Mouse (Mus musculus) heart, postnatal 25 days (tissue): ENCODE results near the gene Mrpl47. TPM values are rescaled to one million over a fixed set of nuclear protein-coding genes. Genes with fewer than 3 reads are reported as not detected.
"Not testable (repeated sequence)": the region's sequence is repeated elsewhere in the genome, so short reads cannot be mapped to it uniquely, and the experiment has no call there.

Experiments used
- DNase-seq: peaks from one replicate; pipeline ENCODE4 v3.0.0; 2022; ENCODE audit warnings: low spot score
- intact Hi-C: fragments of 180-260 bp; cut with DNase I; formaldehyde crosslinking; loops from one replicate; pipeline ENCODE4 v1.15.1; 2025
- total RNA-seq, 2 experiments: library from RNA; stranded (reverse); gene quantifications; 2 replicates each; pipeline ENCODE4 v1.2.3; 2021

The Mrpl47 gene
- 10 to 100 TPM; 37.4 to 38.7 TPM for total RNA-seq

DNA sequence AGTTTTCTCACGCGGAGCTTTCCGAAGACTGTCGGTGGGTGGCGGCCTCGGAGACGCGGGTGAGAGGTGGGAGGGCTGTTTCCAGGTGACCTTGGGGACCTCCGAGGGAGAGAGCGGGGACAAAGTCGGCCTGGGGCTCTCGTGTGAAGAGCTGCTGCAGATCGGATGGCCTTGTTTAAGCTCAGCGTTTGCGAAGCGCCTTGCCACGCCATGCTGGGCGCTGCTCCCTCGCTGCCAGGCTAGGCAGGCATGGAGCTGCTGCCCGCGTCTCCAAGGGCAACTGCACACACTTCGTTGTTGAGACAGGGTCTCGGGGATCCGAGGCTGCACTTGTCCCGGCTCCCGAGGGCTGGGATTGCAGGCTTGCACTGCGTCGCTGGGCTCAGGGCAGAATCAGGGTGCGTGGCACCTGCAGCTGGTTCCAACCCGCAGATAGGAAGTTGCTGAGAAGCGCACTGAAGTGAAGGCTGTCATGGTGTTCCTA, at the start of gene Mrpl47:
Gene Mrpl47 (minus strand): TSS at position 434 of the 484 bp plus-strand sequence.
- DNase-seq: no peak
- intact Hi-C loops: loop anchor here (2.0 to 10.0 kb wide), 2 partner anchors 28 to 1058 kb away; partner anchors contain the start of gene Ttc14

GRCm38 (mm10) chr3:32770781-32771180, 33.4 kb upstream of the Mrpl47 start:
- no peak for DNase-seq
- intact Hi-C loops: no loop called here

DNA sequence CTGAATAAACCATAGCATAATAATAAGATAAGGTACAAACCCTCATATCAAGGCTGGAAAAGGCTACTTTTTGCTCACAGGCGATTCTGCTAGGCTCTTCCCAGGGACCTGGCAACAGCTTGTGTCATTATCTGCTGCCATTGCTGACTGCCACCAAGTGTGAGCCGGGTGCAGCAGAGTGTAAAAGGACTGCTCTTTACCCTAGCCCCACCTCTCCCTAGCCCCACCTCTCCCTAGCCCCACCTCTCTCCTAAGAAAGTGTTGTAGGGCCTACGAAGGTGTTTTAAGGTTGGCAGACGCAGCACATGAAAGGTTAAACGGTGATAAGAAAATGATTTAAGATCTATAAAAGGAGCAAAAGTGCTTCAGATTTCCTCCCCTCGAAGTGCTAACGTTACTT, 26.5 kb upstream of the Mrpl47 start:
- DNase-seq: no peak
- intact Hi-C loops: no loop called here

DNA sequence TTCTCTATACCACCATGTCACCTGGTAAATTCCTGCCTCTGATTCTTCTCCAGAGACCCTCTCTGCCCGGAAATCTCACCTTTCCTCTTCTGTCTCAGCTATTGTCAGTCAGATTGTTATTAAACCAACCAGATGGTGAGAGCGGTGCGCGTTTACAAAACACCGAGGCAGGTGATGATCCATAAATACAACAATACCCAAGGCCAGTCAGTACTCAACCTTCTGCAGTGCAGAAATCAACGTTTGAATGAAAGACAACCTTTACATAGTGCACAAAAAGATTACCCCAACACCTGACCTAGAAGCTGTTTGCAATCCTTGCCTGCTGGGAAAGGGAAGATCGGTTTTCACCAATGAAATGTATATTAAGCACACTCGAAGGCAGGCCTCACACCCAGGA, 25.6 kb upstream of the Mrpl47 start:
- DNase-seq: no peak
- intact Hi-C loops: no loop called here

DNA sequence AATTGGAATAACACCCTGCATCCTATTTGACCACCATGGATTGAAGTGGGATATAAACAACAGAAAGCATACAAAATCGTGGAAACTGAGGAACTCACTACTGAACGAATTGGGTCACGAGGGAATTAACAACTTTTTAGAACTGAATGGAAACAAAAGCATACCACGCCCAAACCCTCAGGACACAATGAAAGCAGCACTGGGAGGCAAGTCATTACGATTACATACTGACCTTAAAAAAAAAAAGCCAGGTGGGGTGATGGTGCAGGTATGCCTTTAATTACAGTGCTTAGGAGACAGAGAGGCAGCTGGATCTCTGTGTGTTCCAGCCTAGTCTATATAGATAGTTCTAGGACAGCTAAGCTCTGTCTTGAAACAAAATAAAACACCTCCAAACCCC, 21.8 kb upstream of the Mrpl47 start:
- intact Hi-C loops: no loop called here
- DNase-seq: no peak

GRCm38 (mm10) chr3:32754384-32754915, 17.0 kb upstream of the Mrpl47 start:
- intact Hi-C loops: loop anchor here (5.0 kb wide), 1 partner anchor 63 kb away; the partner anchor contains the start of gene Usp13
- DNase-seq: no peak

- DNase-seq: no peak
- intact Hi-C loops: loop anchor here (5.0 kb wide), 1 partner anchor 67 kb away; the partner anchor contains the start of gene Usp13
These were observed 12.6 kb upstream of the Mrpl47 start for GRCm38 (mm10) chr3:32749820-32750579.

GRCm38 (mm10) chr3:32748384-32748783, 11.0 kb upstream of the Mrpl47 start:
- intact Hi-C loops: no loop called here
- no peak for DNase-seq

DNA sequence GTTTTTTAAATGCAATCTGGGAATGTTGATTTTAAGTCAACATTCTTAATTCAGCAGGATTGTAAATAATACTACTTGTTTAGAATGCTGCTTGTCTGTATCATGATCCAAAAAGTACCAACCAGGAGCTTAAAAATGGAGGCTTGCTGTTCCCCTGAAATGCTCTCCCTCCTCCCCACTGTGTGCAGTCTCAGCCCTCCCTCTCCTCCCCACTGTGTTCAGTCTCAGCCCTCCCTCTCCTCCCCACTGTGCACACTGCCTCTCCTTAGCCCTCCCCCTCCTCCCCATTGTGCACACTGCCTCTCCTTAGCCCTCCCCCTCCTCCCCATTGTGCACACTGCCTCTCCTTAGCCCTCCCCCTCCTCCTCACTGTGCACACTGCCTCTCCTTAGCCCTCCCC, 8.0 kb upstream of the Mrpl47 start:
- intact Hi-C loops, DNase-seq: not testable (repeated sequence)

DNA sequence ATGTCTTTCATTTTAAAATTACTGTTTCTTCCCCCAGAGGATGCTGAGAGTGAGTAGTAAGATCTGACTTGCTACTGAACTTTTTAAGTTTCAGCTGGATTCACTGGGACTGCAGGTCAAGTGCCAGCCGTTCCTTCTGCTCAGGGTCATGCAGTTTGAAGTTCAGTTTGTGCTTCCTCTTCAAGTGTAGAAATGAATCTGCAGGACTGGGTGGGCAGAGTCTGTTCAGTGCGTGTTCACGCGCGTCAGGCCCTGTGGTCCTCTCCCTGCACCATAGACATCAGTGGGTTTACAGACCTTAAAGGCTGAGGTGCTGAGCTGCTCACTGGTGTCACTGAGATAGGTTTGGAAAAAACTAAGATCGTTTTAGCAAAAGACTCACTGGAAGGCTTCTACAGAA, 7.6 kb upstream of the Mrpl47 start:
- DNase-seq: no peak
- intact Hi-C loops: no loop called here

DNA sequence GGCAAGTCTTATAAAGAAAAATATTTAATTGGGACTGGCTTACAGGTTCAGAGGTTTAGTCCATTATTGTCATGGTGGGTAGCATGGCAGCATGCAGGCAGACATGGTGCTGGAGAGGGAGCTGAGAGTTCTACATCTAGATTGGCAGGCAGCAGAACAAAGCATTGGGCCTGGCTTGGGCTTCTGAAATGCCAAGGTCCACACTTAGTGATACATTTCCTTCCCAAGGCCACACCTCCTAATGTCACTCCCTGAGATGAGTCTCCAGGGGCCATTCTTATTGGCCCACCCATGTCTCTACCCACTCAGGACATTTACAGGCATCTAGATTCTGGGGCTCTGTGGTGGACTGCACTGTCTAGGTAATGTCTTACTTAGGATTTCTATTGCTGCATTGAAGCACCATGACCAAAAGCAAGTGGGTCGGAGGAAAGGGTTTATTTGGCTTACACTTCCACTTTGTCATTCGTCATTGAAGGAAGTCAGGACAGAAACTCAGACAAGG, 4.9 kb upstream of the Mrpl47 start:
- DNase-seq: no peak
- intact Hi-C loops: no loop called here

GRCm38 (mm10) chr3:32738549-32738948, 1.1 kb upstream of the Mrpl47 start:
- intact Hi-C loops: loop anchor here (10.0 kb wide), 1 partner anchor 1056 kb away; the partner anchor contains the start of gene Ttc14
- no peak for DNase-seq

DNA sequence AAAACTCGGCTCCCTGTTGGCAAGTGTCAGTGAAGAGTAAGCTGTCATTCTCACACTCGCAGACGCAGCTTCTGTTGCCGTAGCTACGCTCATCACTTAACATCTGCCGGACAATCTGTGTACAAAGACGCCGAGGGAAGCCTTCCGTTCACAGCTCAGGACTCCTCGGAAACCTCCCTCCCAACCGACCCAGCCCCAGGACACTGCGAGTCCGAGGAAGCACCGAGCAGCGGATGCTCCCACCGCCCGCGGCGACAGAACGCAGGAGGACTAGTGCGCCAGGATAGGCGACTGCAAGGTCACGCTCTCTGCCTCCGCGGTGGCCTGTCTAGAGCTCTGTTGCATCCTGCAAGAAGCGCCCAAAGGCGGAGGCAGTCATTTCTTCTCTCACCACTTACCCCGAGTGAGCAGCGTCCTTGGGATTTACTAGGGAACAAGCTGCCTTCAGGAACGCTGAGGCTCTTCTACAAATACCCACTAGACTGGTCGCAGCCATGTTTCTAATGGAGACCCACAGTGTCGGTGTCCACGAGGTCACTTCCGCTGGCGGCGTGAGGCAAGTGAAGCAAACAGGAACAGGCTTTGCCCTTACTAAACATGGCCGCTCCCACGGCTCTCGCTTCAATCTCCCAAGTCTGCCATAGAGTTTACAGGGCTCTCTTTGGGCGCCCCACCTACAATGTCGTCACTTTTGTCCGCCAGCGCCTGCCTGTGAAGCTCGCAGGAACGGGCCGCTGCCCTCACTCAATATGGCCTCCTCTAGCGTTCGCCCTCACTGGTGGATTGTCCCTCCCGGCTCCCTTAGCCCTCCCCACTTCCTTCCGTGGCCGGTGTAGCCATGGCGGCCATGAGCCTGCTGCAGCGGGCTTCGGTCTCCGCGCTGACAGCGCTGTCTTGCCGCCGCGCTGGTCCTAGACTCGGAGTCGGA, 897 bp downstream of the Mrpl47 start, which contains the start of gene Ndufb5:
Gene Ndufb5 (plus strand): TSS at position 747 of the 928 bp plus-strand sequence.
- peak; percentile 98 for DNase-seq
- intact Hi-C loops: loop anchor here (2.0 to 10.0 kb wide), 2 partner anchors 28 to 1058 kb away; partner anchors contain the start of gene Ttc14

GRCm38 (mm10) chr3:32727861-32728260, 9.5 kb downstream of the Mrpl47 start:
- intact Hi-C loops: no loop called here
- DNase-seq: no peak

- intact Hi-C loops: no loop called here
These were observed 11.5 kb downstream of the Mrpl47 start for GRCm38 (mm10) chr3:32725951-32726350.

GRCm38 (mm10) chr3:32724191-32724590, 13.2 kb downstream of the Mrpl47 start:
- no peak for DNase-seq
- intact Hi-C loops: no loop called here

More at GRCm38 (mm10) chr3:32725951-32726350, 11.5 kb downstream of the Mrpl47 start:
- DNase-seq: no peak

DNA sequence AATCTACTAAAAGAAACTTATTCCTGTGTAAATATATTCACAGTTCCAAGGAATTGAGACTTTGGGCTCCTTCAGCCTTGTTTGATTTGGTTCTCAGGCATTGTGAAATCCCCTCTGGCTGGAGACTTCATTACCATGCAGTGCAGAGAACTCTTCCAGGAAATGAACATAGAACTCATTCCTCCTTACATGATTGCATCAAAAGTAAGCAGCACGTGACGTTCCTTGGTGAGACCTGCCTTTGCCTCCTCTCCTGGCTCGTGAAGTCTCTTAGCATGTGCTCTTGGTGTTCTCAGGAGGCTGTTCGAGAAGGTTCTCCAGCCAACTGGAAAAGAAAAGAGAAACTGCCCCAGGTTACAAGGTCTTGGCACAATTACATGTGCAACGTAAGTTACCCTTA, 19.1 kb downstream of the Mrpl47 start:
- intact Hi-C loops: no loop called here

GRCm38 (mm10) chr3:32717403-32717802, 20.0 kb downstream of the Mrpl47 start:
- DNase-seq, intact Hi-C loops: not testable (repeated sequence)

More for the DNA sequence above, 19.1 kb downstream of the Mrpl47 start:
- no peak for DNase-seq

GRCm38 (mm10) chr3:32713711-32714110, 23.7 kb downstream of the Mrpl47 start:
- intact Hi-C loops: no loop called here
- DNase-seq: no peak

- intact Hi-C loops: loop anchor here (2.0 kb wide), 1 partner anchor 27 kb away; the partner anchor contains the start of genes Mrpl47 and Ndufb5
- DNase-seq: no peak
These were observed 28.0 kb downstream of the Mrpl47 start for GRCm38 (mm10) chr3:32709388-32709787.
